Mouse (Mus musculus) megakaryocyte, adult 5-6 weeks (primary cell): ENCODE data around the gene Cntn4. TPM values are rescaled to one million over a fixed set of nuclear protein-coding genes. Genes with fewer than 3 reads are reported as not detected.

Experiments used
- ATAC-seq: 2 replicates; pipeline ENCODE4 v1.8.0; 2016; ENCODE audit warnings: mild to moderate bottlenecking, inconsistent platforms; ENCODE audit not compliant: poor library complexity, severe bottlenecking
- total RNA-seq, 2 experiments: library from RNA; stranded (forward) in 1 of 2; stranded (reverse) in 1 of 2; fragments of 153-499, 151-499 nt in 1 of 2; fragments of 221-1000, 200-1000 nt in 1 of 2; gene quantifications; 2 replicates each; pipeline versions ENCODE4 v1.2.3 to v1.2.4; 2015 to 2017

Gene Cntn4
- total RNA-seq, 2 experiments from 2014 or later = not detected

DNA sequence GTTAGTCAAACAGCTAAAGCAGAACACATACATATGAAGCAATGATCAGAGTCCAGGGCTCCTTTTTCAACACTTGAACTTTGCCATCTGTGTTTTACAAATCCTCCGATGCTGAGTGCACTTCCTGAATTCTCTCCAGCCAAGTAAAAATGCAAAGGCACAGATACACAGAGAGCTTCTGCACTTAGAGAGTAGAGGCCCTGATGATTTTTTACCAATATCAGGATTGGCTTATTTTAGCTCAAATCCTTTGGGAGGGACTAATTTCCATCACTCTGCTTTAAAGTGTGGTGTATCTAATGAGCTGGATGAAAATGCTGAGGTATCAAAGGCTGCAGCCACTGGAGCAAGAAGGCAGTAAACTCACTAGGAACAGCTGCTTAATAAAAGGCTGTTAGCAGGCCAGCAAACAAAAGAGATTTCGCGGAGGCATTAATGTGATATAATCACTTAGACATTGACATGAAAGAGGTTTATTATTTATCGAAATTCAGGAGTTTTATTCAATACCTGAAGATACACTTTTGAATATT lies 400.7 kb downstream of the Cntn4 start:
- ATAC-seq = no peak

DNA sequence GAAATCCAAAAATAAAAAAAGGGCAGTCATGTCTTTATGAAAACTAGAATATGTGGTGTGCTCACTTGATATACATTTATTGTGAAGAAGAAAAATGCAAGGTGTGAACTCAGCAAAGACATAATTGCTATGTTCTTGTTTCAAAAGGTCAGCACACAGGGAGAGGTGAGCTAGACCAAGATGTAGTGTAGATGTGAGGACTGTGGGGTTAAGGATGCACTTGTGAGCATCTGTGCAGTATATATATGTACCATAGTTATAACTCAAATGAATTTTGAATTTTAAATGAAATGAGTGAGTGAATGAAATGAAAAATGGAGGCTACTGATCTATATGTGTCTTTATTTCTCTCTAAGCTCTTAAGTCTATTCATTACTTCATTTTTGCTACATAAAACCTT lies 401.2 kb downstream of the Cntn4 start:
- ATAC-seq = no peak

DNA sequence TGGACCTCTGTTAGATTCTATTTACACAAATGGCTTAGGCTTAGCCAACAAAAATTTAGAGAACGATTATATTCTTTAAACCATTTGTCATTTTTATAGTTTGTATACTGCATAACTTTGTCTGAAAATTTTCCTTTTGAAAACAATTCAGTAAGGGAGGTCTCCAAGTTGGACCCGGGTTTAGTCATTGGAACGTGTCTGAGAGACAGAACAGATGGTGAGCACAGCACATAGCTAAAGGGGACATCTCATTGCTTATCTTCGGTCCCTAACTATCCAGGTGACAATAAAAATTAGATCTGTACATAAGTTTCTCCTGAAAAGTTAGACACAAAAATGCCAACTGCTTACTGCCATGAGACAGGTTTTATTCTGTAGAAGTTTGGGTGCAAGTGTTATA lies 420.4 kb downstream of the Cntn4 start:
- no peak for ATAC-seq

DNA sequence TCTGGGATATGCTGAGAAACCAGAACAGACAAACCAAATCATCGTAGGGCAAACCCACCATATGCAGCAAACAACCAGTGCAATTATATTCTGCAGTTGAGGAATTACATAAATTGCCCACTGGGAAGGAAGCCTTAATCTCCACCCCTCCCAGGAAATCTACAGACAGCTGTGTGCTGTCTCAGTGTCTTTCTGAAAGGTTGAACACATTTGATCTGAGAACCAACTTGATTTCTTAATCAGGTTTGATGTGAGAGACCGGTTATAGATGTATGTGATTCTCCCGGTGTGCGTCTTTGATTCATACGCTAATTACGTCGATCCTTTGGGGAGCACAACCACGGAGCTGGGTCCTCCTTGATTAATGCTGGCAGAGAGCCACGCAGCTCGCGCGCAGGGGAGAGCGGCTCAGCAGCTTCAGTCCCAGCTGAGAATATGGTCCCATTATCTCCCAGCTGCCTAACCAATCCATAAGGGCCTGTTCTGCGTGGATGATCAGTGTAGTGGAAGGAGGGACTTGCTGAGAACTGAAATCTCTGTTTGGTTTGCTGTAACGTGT lies 441.1 kb downstream of the Cntn4 start:
- no peak for ATAC-seq

DNA sequence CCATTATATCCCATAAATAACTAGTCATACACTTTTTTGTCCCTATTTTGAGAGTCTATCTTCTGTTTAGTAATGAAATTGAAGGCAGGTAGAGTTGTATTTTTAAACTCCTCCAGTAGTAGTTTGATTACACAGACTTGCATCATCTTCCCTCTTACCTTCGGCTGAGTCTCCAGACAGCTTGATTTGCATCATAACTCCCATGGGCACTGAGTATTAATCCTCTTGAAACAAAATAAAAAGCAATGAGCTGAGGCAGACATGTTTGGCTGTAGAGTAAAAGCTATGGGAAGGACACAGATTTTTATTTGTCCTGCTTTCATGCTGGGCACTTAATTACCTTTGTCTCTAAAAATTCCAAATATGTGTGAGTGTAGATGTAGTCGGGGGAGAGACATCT lies 476.1 kb downstream of the Cntn4 start:
- no peak for ATAC-seq

GRCm38 (mm10) chr6:106155362-106155761 lies 477.9 kb downstream of the Cntn4 start:
- ATAC-seq = no peak

- ATAC-seq = no peak
These were observed 500.1 kb downstream of the Cntn4 start for GRCm38 (mm10) chr6:106177546-106177945.

DNA sequence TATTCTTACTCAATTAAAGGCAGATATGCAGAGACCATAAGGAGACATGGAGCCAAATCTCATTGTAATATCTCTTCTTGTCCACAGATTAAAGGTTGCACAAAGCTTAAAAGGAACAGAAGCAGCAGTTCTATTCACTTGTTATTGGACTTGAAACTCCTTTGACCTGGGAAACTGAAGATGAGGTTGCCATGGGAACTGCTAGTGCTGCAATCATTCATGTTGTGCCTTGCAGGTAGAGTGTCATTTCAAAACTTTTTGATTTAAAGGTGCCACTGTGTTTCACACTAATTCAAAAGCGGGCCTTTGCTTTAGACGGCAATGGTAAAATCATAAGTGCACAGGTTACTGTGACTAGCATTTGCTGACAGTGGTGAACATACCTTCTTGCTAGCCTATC lies 504.1 kb downstream of the Cntn4 start:
- no peak for ATAC-seq

GRCm38 (mm10) chr6:106200974-106201373 lies 523.5 kb downstream of the Cntn4 start:
- ATAC-seq = no peak

- no peak for ATAC-seq
These were observed 529.9 kb downstream of the Cntn4 start for GRCm38 (mm10) chr6:106207401-106207800.

GRCm38 (mm10) chr6:106213071-106213470 lies 535.6 kb downstream of the Cntn4 start:
- ATAC-seq = no peak

DNA sequence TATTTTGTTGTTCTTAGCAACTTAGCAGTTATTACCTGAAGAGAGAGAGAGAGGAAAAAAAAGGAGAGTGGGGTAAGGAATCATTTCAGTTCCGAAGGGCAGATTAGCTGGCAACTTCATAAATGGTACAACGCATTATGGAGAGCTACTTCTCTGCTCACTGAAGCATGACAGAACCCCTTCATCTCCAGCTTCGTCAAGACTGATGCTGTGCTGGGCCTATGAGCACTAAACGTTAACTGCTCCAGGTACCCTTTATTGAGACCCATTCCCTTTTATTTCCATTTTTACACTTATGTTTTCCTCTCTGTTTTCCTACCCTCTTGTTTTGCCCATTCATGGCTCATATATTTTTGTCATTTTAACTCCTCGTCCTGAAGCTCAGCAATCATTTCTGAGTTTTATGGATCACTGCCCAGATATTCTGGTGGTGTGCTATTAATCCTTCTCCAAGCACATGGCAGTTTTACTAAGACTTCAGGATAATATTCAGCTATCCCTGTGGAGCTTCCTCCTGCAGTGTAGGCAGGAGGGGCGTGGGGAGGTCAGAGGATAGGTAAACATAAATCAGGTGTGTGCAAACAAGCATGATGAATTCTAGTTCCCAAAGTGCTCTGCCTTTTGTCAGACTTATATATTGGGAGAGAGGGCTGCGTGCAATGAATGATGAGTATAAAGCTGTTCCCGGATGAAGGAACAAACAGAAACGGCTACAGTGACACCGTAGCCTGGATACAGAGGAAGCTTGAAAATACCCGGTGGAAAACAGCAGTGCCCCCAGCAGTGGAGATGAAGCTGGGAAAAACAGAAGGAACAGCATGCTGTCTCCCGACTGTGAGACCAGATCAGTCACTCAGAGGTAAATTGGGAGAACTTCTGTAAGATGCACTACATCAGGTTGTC lies 559.8 kb downstream of the Cntn4 start:
- ATAC-seq = no peak

GRCm38 (mm10) chr6:106241553-106241952 lies 564.1 kb downstream of the Cntn4 start:
- no peak for ATAC-seq

GRCm38 (mm10) chr6:106263396-106263795 lies 585.9 kb downstream of the Cntn4 start:
- no peak for ATAC-seq

GRCm38 (mm10) chr6:106265487-106265886 lies 588.0 kb downstream of the Cntn4 start:
- no peak for ATAC-seq

DNA sequence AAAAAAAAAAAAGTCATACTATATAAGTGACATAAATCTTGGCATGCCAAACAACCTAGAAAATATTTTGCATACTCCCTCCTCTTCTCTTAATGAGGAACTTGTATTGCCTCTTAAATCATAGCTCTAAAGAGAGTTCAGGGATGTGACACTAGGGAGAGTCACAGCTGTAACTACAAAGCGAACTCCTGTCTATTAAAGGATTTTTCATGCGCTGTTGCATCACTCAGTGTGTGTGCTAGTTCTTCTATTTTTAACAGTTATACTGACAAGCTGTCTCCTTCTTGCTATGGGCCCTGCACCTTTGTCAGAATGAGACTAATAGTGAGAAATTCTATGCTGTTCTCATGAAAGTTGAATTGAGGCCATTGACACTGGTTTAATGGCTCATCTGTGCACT lies 588.8 kb downstream of the Cntn4 start:
- no peak for ATAC-seq

DNA sequence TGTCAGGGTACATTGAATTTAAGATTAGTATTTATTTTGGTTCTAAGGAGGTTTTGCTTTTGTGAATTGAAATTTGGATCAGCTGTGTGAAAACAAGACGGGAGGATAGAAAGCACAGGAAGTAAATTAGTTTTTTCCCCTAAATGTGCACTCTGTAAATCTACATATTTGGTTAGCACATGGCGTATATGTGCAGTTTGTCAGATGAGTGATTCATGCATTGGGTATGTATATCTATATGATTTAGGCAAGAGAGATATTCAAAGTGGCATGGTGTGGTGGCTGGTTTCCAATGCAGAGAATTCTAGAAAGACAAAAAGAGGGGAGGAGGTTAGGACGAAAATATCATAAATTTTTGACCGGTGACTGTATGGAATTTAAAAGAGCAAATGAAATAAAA lies 591.3 kb downstream of the Cntn4 start:
- ATAC-seq = no peak

GRCm38 (mm10) chr6:106277139-106277538 lies 599.7 kb downstream of the Cntn4 start:
- no peak for ATAC-seq

DNA sequence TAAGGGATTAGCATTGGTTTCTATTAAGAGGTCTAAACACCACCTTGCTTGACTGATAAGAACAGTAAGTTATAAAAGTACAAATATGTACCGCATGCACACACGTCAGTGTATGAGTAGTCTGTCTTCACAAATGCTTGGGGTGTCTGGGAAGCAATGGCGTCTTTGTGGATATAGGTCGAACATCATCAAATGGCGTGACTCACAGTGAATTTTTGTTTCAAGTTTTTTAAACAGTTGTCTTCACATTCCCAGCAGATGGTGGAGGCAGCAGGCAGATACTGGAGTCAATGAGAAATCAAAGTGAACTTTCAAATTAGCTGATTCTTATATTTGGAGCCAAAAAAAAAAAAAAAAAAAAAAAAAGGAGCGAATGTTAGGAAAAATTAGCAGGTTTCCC lies 604.2 kb downstream of the Cntn4 start:
- no peak for ATAC-seq

GRCm38 (mm10) chr6:106283815-106284214 lies 606.4 kb downstream of the Cntn4 start:
- ATAC-seq = no peak

DNA sequence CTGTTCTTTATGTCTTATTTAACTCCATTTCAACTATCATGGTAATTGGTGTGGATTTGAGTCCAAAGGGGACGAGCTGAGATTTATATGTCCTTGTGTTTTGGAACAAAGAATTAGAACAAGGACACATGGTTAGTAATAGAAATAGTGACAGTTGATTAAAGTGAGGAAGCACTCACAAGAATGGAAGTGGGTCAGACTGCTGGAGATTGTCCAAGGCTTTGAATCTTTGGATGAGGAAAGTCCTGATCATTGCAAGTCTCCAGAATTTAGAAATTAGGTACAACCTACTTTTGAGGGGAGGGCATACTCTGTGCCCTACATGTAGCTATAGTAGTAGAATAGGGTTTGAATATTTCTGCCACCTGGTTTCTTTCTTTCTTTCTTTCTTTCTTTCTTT lies 622.0 kb downstream of the Cntn4 start:
- ATAC-seq = no peak

- ATAC-seq = no peak
These were observed 622.7 kb downstream of the Cntn4 start for GRCm38 (mm10) chr6:106300179-106300578.
